Mouse (Mus musculus) kidney, adult 9 months (tissue): Measurements from ENCODE around the gene Npas2.

Source experiments
- DNase-seq: peaks from one replicate; pipeline ENCODE4 v3.0.0; 2022

The Npas2 gene

DNA sequence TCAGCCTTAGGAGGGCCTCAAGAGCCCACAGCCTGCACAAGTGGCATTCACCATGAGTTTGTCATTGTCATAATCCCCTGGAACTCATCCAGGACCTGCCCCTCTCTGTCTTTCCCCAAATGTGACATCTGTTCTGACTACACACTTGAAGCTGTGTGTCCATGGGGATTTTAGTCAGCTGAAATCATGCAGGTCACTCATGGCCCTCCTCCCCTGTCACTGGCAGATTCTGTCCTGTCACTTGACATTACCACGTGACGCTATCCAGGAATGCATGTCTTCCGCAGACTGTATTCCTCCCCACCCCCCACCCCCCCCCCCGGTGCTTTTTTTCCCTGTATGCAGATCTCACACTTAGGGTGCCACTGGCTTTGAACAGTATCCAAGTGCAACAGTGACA is 94.3 kb downstream of the Npas2 start:
- DNase-seq = no peak

DNA sequence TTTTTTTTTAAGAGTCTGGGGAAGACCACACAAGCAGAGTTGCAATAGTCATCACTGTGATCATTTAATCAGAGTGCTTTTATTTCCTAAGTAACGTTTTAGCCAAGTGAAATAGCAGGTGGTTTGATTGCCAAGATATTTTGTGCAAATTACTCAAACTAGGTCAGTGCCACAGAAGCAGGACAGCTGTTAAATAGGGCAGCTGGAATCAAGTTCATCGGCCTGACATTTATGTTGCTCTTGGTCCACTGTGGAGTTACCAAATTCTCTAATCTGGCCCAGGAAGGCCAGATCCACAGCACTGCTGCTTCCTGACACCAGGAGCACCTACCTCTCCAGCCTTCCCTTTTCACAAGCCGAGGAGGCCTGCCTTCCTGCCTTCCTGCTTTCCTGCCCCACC is 94.9 kb downstream of the Npas2 start:
- DNase-seq = no peak

DNA sequence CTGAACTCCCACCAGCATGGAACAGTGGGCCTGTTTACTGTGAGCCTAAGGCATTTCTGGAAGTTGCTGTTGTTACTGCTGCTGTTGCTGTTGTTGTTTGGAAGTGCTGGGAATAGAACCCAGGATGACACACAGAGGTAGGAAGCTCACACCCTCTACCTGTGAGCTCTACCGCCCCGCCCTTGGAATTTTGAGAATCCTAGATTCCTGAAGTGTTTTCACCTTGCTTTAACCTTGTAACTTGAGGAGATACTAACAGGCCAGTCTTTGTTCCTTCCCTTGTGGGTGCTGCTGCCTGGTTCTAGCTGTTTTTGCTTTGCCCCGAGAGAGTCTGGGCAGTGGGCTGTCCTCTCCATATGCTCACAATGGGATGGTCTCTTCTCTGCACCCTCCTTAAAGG is 98.5 kb downstream of the Npas2 start:
- DNase-seq = no peak

DNA sequence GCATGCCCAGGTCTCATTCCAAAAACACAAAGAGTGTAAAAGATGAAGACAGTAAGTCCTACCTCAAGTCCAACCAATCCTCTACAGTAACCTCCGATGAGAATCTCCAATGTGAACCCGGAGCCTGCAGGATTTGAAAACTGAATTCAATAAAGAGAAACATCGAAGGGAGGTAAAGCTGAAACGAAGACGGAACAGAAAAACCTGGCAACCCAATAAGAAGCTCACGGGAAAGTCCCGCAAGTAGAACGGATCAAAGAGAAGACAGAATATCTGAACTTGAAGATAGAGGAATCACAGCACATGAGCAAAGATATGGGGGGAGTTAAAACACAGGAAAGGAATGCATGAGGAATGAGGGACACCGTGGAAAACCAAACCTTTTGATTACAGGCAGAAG is 104.8 kb downstream of the Npas2 start:
- no peak for DNase-seq

DNA sequence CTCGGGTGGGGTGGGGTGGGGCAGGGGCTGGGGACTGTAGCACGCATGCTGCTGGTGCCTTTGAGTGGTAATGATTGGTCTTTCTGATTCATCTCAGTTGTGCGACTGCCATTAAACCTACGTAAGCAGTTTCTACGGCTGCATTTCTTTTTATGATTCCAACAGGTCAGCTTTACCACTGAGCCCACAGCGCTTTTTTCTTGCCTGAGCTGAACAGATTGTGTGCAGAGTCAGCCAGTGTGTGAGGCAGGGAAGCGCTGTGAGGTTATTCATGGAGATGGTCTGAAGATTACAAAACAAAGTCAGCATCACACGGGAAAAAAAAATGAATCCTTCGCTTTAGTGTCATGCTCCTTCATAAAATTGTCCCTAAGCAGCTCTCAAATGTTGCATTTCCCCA is 106.7 kb downstream of the Npas2 start:
- no peak for DNase-seq

DNA sequence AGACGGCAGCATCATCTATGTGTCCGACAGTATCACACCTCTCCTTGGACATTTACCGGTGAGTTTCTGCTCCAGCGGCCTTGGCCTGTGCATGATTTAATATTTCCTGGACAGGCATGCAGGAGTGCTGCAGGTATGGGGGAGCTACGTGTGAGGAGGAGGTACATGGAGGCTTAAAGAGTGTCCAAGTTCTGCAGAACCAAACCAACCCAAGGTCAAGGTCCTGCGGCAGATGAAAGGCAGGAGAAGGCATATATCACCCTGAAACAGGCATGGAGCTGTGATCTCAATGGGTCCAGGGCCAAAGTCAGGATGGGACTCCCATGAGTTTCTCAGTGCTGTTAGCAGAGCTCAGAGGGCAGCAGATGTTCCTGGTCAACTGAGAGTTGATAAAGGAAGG is 107.1 kb downstream of the Npas2 start:
- no peak for DNase-seq

DNA sequence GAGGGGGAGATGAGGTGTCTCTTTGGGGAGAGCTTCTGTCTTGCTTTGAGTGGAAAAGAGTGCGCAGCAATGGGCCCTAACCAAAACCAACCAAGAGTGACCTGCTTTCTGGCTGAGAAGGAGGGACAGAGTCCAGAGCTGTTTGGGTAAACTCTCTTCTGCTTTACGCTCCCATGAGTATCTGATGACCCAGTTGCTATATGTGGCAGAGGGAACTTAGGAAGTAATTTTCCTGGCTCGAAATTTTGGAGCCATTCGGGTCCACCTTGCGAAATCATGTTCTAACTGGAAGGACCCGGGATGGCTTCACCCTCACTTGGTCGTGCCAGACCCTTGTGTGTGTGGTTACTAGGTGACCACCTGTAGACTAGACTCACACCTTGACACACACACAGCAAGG is 108.7 kb downstream of the Npas2 start:
- no peak for DNase-seq

DNA sequence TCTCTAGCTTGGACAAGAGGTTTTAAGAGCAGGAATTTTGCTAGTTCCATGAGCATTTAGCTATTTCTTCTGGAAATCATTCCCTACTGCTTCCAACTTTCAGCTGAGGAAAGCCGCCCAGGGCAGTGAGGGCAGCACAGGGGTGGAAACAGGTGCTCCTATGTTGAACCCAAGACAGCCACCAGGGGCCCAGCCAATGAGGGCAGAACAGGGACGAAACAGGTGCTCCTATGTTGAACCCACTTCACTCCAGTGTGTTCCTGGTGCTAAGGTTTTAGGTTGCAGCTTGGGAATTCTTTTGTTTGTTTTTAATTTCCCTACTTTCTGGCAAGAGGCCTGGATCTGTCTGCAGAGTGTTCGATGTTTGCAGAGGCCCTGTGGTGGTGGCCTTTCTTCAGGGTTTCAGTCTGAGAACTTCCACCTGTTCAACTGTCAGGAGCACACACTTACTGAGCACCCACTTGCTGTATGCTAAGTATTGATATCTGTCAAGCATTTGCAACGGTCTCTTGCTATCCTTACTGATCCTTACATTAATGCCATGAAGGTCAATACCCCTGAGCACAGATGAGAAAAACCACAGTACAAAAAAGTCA is 109.6 kb downstream of the Npas2 start:
- no peak for DNase-seq

DNA sequence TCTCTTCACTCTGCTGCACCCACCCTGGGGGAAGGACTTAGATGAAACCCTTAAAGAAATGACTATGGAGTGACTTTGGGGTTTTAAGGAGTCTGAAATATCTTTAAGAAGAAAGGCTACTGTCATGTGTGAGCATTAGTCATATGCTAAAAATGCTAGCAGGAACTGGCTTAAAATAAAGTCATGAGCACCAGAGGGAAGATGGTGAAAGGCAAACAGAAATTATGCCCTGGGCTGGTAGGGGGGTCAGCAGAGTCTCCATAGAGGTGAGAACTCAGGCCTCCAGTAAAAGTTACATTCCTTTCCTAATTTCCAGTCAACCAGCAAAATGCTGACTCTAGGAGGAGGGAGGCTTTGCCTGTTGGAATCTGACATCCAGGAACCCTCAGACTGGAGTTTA is 113.8 kb downstream of the Npas2 start:
- DNase-seq = no peak

DNA sequence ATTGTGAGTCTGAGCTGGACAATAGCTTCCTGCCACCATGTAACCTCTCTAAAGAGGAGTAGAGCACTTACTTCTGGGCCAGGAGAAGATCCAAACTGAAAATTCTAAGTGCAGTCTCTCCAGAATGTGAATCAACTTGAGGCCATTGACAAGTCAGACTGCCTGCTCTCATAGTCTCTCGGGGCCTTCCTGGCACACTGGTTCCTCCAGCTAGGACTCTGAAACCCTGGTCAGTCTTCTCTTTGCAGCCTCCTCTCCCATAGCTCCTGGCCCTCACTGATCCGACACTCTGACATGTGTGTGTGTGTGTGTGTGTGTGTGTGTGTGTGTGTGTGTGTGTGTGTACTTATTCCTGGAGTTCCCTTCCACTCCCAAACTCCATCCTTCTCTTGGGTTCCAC is 114.4 kb downstream of the Npas2 start:
- DNase-seq = no peak

DNA sequence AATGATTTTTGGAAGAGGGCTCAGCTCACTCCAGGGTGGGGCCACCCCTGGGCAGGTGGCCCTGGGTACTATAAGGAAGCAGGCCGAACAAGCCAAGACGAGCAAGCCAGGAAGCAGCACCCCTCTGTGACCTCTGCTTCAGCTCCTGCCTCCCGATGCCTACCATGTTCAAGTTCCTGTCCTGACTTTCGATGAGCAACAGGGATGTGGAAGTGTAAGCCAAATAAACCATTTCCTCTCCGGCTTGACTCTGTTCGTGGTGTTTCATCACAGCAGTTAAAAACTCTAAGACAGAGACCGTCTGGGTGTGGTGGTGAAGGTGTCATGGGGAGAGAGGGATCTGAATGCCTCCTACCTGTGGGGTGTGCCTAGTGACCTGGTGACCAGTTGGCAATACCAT is 116.0 kb downstream of the Npas2 start:
- DNase-seq = no peak

DNA sequence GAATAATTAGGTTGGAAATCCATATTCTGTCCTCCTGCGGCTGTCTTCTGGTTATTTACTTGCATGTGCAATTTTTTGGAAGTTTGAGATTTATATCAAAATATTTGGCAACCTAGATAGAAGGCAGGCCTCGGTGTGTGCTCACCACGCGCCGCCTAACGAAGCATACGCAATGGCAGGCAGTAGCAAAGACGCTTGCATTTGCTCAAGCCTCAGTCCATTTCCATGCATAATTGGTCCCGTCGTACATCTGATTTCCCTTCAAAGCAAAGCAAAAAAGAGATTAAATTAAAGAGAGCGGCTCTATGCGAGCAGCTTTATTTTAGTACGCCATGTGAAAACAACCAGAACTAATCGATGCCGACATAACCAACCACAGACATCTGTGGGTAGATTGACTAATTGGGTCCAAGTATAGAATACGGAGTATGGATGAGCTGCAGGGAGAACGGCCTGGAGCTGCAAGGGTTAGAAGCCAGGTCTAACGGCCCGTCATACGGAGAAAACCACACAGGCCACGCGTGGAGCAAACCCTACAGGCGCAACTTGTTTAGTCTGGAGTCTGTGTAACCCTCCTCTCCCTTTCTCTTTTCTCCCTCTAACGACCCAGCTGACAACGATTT is 118.9 kb downstream of the Npas2 start:
- DNase-seq = no peak

DNA sequence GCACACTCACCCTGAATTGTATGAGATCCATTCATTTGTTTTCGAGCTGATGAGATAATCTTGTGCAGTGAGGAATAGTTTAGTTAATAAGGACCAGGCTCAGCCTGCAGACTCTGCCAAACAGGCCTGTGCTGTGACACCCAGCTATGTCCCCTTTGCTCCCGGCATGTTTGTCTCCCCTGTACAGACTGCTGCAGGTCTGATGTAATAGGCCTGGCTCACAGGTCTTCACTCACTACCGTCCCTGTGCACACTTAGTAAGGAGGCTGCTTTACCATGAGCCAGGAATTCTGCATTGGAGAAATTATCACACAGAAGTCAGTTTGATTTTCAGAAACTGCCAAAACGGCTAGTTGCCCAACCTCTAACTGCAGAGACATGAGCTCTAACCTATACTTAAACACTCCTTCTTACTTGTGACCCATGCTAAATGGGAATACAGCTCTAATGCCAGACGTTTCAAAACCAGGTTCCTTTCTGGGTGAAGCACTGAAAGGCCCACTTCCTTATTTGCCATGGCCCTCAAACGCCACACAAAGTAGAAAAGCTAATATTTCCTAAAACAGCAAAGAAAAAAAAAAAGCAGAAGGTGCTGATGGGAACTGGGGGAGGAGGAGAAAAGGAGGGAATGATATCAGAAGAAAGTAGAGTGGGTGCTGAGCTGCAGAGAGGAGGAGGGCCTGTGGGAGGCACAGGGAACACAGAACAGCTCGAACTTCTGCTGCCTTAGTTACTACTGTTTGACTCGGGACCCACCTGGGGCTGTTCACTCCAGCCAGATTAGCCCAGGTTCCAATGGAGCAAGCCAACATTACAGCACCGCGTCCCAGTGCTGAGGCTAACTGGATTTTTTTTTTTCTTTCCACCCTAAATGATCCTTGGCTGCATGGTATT is 120.1 kb downstream of the Npas2 start:
- DNase-seq = no peak

DNA sequence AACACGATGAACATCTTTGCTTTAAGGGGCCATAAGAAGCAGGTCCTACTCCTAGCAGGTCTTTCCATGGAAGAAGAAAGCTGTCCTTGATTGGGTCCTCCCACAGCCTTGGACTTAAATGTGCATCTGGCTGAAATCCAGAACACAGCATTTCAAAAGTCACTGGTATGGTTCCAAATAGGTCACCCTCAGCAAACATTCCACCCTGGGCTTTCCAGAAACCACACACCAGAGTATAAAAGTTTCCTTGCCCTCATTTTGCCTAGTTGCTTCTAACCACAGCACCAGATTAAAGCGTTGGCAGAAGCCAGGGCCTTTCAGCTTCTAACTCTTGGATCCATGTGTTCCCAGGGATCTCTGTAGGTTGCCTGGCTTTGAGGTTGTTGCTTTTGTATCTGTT is 124.4 kb downstream of the Npas2 start:
- peak; percentile 35 for DNase-seq

DNA sequence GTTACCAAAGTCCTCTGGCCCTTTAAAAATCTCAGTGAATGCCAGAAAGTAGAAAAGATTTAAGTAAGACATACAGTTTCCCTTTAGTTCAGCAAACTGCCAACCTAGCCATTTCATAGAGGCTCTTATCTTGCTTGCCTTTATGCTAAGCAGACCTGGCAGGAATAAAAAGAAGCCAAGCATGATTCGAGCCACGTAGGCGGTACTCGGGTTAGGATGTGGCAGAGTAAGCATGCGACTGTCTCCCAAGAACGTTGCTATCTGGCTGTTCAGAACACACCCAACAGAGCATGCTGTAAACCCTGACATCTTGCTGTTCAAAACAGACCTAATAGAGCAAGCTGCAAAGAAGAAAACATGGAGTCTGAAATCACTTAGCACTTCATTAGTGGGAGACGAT is 125.3 kb downstream of the Npas2 start:
- no peak for DNase-seq

DNA sequence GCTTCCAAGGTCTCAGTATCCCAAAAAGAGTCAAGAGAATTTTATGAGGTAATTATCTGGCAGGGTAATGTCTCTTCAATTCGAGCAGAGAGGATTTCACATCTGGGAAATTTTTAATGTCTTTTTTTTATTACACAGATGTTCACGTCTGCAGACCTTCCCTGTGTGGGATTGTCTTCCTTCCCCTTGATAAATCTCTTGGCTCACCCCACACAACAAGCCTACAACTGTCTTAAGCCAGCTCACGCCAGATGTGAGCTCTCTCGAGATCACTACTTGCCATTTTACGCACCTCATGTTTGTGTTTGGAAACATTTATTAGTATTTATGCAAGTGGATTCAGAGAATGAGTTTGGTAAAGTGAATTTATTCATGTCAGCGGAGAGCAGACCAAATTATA is 128.4 kb downstream of the Npas2 start:
- DNase-seq = no peak

DNA sequence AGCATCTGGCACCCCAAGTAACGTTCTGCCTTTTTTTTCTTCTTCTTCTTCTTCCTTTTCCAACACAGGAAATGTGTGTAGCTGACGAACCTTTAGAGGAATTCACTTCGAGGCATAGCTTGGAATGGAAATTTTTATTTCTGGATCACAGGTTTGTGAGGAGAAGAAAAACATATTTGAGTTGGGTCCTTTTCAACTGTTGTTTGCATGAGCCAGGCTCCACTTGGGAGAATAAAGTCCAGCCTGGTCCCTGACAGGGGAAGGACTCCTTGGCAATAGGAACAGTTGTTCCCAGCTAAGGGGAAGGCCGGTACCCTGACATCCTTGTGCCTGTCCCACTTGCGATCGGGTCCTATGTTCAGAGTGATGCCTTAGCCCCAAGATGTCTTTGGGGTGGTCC is 131.7 kb downstream of the Npas2 start:
- DNase-seq = no peak

DNA sequence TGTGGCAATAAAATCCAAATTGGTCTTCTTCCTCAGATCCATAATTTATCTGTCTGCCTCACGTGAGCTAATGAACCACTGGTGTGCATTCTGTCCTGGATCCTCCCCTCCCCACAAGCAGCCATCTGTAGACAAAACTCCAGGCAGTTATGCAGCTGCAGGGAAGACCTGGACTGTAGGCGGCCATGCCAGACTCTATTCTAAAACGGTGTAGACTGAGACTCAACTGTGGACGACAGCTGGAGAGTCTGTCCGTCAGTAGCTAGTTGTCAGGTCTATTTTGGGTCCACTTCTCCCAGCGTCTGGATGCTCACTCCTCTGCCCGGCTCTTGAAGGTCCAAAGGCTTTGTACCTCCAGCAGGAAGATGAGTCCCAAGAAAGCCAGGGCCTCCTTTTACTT is 134.0 kb downstream of the Npas2 start:
- DNase-seq = no peak

DNA sequence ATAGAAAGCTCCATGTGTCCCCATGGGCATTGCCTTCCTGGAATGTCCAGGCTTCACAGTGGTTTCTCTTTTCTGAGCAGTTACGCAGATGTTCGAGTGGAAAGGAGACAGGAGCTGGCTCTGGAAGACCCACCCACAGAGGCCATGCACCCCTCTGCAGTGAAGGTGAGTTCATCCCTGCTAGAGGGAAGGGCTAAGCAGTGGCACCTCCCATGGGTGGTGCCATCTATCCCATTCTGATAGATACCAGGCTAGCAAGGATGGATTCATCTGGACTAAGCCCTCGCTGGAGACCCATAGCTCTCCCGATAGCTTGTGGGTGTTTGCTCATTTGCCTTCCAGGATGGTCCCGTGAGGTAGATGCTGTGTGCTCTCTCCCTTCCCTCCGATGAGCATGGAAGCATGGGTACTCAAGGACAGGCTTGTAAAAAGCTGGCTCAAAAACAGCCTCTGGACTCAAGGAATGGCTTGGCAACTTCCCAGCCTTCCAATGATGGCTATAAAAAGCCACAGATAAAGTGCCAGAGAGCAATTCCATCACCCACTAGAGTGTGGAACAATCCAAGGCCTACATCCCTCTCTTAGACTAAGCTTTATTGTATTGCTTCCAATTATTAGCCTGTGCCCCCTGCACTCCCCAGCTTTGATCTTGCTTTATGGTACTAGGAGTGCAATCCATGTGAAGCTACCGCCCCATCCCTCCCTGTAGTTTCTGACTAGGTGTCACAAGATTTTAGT is 137.5 kb downstream of the Npas2 start:
- no peak for DNase-seq

DNA sequence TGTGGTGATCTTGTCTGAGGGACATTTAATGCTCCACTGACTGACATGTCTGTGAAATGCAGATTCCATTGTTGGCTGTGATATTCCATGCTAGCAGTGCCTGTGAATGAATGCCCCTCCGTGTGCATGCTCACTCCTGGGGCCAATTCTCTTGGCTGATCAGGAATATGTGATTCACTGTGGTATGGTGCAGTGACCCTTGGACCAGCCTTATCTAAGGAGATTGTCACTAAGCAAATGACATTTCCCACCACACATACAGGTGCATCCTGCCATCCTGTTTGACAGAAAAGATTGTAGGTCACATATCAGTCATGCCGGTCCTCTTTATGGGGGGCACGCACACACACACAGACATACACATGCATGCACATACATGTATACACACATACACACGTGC is 138.9 kb downstream of the Npas2 start:
- no peak for DNase-seq

DNA sequence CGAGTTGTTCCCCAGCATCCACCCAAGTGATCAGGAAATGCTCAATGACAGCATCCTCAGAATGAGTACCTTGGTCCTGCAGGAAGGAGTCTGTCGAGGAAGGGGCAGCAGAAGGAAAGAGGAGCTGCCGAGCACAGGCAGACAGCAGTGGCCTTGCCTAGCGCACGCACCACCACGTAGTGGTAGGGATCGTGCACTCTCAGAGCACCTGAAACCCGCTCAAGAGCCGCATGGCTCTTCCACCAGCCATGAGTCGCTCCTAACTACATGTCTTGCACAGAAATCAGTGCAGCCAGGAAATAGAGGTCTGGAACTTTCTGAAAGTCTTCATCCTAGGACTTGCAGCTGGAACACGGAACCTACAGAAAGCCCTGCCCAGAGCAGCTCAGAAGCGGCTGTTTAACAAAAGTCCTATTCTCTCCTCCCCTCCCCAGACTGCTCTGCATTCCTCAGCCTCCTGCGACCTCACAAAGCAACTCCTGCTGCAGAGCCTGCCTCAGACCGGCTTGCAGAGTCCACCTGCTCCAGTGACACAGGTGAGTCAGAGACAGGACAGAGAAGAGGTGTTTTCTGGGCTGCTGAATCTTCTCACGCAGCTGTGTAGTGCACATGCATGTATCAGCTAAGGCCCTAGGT is 142.1 kb downstream of the Npas2 start:
- DNase-seq = no peak

DNA sequence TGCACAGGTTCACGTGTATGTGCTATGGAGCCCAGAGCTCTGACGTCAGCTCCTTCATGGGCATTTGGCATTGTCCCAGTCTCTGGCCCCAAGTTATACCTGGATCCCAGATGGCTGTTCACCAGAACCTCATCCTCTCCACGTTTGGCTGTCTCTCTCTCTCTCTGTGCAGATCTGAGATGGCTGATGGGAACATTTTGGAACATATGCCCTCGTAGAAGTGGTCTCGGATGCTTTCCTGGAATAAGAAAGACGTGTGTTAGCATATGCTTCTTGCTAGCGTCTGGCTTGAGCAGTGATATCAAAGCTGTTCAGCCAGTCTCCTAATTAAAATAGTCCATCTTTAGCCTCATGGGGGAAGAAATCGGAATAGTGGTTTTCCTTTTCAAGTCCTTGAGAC is 143.3 kb downstream of the Npas2 start:
- DNase-seq = no peak

DNA sequence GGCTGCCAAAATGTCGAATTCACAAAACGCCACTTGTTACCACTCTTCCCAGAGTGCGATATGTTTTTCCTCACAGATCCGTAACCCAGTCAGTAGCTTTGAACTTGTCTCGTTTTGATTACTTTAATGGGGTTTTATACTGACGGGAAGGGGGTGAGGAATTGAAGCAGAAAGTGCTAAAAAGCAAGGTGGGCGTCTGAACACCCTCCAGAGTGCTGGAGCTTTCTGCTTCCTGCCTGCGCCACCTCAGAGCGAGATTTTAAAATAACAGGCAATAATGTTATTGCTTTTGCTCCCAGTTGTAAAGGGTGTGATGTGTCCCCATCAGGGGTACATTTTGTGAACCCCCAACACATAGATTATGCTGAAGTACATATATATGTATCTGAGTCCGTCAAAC is 145.3 kb downstream of the Npas2 start:
- DNase-seq = no peak
